Mouse (Mus musculus) c-Kit-positive CD71-positive TER-119-positive erythroid progenitor cells, embryonic 14.5 days (primary cell): ENCODE measurements around the gene Akap8.

Source experiments
- DNase-seq: peaks from one replicate; pipeline ENCODE4 v3.0.0-alpha.2; 2013; ENCODE audit warnings: low spot score

Gene Akap8

DNA sequence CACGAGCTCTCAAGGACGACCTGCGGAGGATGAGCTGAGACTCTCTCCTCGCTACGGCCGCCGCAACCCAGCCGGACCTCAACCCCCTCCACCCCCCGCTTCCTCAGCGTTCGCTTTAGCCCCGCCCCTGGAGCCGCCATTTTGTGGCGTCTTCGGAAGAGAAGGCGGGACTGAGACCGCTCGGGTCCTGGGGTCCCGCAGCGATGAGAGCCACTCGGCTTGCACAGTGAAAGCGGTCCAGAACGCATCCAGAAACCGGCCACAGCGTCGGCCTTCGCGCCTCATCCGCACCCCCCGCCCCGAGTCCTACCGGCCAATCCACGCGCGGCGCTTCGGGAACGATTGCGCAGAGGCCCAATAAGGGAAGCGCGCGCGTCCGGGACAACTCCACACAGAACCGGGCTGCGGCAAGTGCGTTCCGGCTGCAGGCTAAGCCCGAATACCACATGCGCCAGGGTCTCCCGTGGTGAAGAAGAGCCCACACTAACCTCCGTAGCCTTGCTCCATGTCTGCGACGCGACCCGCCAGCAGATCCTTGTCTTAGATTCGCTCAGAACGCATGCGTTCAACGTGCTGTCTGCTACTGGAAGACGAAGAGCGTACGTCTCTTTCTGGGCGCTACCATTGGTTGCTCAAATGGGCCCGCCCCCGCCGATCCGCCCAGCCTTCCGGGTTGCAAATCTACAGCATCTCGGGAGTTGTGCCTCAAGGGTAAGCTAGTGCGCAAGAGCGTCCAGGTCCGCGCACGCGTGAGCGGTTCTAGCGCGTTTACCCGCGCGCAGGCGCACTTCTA lies at the start of gene Akap8:
Gene Akap8 (minus strand): TSS at position 642 of the 793 bp plus-strand sequence.
- DNase-seq, result peak; percentile 96

GRCm38 (mm10) chr17:32368991-32369578 lies 48.0 kb upstream of the Akap8 start:
- DNase-seq, result no peak

GRCm38 (mm10) chr17:32367706-32368105 lies 46.7 kb upstream of the Akap8 start:
- DNase-seq, result no peak

DNA sequence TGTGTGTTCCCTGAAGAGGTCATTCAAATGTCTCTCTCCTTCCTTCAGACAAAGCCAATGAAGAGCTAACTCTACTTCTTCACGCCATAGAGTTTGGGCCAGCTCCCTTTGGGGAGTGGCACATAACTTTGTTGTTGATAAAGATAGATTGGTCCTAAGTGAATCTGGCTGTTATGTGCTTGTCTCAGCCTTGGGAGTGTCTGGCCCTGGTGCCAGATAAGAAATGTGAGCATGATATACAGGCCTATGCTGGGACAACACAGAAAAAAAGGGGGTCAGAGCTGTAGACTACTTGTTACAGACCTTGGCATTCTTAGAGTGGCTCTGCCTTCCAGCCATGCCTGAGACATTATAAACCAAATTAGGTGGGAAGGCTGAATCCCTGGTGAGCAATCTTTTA lies 44.3 kb upstream of the Akap8 start:
- DNase-seq, result no peak

DNA sequence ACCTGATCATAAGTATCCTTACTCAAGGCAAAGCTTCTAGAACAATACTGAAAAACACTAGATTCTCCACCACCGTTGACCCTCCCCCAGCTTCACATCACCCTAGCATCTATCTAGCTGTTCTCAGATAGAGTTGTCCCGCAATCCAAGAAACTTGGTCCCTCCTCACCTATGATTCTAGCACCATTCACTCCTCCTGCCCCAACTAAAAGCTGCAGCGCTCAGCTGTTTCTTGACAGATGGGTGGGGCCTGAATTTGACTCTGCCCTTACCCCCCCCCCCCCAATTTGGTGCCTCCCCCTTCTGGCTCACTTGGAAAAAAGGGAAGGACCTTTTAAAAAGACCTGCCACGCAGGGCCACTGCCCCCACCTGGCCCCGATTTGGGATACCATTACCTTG lies 43.8 kb upstream of the Akap8 start:
- DNase-seq, result no peak

DNA sequence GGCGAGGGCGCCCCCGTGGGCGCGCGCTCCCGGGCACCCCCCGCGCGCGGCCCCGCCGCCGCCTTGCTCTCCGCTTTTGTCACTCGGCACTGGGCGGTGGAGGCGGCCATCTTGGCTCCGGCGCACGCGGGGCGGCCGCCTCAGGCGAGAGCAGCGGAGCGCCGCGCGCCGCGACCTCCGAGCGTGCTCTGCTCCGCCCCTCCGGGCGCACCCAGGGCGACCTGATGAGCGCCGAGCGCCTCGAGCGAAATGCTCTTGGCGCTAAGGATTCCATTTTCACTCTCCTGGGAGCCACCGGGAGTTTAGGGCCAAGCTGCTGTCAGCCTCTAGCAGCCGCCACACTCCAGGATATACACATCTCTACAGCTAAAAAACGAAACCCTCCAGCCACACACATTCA lies 43.3 kb upstream of the Akap8 start:
- DNase-seq, result peak; percentile 81

DNA sequence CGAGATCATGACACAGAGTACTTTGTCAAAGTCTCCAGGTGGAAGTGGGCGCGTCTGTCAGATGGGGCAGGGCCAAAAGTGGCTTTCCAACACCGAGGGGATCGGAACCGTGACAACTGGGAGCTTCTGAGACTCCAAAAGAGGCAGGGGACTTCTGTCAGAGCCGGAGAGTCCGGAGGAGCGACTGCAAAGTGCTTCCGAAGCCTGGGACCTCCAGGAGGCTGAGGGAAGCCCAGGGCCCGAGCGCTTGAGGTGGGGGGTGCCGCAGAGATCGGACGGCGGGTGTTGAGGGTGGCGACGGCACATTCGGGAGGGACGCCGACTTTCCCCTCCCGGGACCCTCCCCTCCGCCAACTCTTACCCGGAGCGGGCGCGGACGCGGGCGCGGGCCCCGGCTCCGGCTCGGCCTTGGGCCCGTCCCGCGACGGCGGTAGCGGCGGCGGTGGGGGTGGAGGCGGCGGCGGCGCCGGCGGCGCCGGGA lies 42.8 kb upstream of the Akap8 start:
- DNase-seq, result no peak

GRCm38 (mm10) chr17:32362686-32363085 lies 41.6 kb upstream of the Akap8 start:
- no peak for DNase-seq

GRCm38 (mm10) chr17:32359928-32360327 lies 38.9 kb upstream of the Akap8 start:
- no peak for DNase-seq

GRCm38 (mm10) chr17:32358943-32359340 lies 37.9 kb upstream of the Akap8 start:
- no peak for DNase-seq

GRCm38 (mm10) chr17:32358192-32358942 lies 37.3 kb upstream of the Akap8 start:
- DNase-seq, result no peak

DNA sequence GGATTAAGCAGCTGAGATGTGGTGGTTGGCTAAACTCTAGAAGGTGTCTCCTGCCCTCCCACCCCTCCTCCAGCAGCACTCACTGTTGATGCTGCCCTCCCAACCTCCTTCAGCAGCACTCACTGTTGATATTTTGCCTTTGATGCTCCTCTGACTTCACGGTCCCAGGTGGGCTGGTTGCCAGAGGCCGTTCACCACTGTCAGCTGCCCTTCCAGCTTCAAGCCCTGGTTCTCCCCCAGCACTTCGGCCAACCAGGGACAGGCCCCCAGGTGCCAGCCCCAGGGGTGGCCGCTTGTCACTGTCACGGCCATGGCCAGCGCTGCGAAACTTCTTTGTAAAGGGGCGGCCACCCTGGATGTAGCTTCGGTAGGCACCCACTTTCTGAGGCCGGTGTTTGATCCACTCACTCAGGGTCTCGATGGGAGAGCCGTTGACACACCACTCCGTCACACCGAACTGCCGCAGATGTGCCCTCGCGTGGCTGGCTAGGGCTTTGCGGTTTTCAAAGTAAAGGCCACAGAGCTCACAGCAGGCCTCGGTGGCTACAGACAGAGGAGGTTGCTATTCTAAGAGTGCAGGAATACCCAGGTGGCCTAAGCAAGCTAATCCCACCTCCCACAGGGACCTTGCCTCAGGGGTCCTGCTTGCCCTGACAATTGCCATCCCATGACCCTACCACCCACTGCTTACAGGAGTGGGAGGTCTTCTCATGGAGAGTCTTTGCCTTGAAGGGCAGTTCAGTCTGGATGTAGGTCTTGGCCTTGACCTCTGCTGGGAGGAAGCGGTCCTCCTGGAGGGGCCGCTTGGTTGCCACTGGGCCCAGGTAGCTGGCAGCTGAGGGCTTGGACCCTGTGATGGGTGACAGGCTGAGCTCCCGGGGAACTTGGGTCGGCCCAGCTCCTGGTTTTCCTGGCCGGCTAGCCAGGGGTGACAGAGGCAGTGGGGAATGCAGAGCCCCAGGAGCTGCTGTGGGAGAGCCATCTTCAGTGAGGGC lies 36.0 kb upstream of the Akap8 start:
- no peak for DNase-seq

- no peak for DNase-seq
Measured at GRCm38 (mm10) chr17:32356281-32356680, 35.2 kb upstream of the Akap8 start.

GRCm38 (mm10) chr17:32355031-32355430 lies 34.0 kb upstream of the Akap8 start:
- no peak for DNase-seq

DNA sequence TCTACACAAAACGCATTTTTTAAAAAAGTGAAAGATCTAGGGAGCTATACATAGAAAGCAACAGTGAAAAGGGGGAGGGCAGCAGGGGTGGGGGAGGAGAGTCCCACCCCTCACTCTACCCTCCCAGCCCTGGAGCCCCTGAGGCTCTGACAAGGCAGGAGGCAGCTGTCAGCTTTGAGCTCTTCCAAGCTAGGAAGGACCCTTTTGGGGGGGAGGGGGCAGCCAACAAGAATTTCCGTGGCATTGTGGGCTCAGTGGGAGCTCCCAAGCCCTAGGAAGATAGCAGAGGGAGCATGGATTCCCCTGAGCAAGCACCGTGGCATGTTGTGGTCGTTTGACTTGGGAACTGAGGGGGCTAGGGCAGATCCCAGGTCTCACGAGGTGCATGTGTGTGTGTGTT lies 33.2 kb upstream of the Akap8 start:
- no peak for DNase-seq

- DNase-seq, result no peak
Measured at GRCm38 (mm10) chr17:32353696-32354095, 32.7 kb upstream of the Akap8 start.

- no peak for DNase-seq
Measured at GRCm38 (mm10) chr17:32351726-32352125, 30.7 kb upstream of the Akap8 start.

GRCm38 (mm10) chr17:32351269-32351668 lies 30.2 kb upstream of the Akap8 start:
- no peak for DNase-seq

DNA sequence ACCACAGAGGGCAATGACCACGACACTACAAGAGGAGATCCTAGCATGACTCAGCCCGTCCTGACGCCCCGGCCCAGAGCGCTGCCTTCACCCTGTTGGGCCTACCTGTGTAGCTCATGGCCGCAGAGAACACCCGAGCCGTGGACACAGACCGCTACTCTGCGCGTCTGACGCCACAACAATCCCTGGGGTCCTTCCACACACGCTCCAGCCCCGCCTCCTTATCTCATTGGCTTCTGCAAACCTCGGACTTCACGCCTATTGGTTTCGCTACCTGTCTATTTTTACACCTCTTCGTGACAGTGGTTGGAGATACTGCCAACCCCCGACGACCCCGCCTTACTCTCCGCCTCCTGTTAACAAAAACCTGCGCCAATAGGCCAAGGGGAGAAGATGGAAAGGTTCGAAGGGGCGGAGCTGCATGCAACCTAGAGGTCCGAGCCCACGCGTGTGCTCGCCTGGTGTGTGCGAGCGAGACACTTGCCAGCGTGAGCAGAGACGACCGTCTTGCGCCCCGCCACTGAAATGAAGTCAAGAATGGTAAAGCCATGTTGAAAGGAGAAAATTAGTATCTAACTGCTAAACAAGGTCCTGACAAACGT lies 29.4 kb upstream of the Akap8 start, which contains the start of gene Akap8l:
Gene Akap8l (minus strand): TSS at position 226 of the 602 bp plus-strand sequence.
- DNase-seq, result peak; percentile 98

GRCm38 (mm10) chr17:32349851-32350381 lies 28.9 kb upstream of the Akap8 start:
- peak; percentile 39 for DNase-seq
